Mouse (Mus musculus) CD4-positive, CD25-positive, alpha-beta regulatory T cell, adult 4 months (primary cell): ENCODE results near the gene Mrpl18. TPM values are rescaled to one million over a fixed set of nuclear protein-coding genes. Genes with fewer than 3 reads are reported as not detected.

Source experiments
- polyA plus RNA-seq, 2 experiments: library from polyadenylated mRNA; unstranded; fragments of 100-300 nt; shearing (Covaris generic); gene quantifications; one replicate each; pipeline ENCODE4 v1.2.1; 2017

The Mrpl18 gene
- polyA plus RNA-seq, 2 experiments from 2014 or later = 187 to 190 TPM

Other genes with a start within 250 kb of the Mrpl18 start
- not detected for gene Slc22a1, start 240.5 kb downstream of the Mrpl18 start, polyA plus RNA-seq
- 10 to 100 TPM; 45.2 to 46.1 TPM for gene Igf2r, start 146.7 kb downstream of the Mrpl18 start, polyA plus RNA-seq
- gene Mas1, start 48.2 kb downstream of the Mrpl18 start, polyA plus RNA-seq = under 1 TPM in 1 of 2 experiments, not detected in 1; 0.62 TPM
- not detected for gene Mrgprh, start 40.3 kb downstream of the Mrpl18 start, polyA plus RNA-seq
- 1 to 10 TPM in 1 of 2 experiments, under 1 TPM in 1; 0.55 to 1.3 TPM for gene Pnldc1, start 6.1 kb downstream of the Mrpl18 start, polyA plus RNA-seq
- 100 to 1,000 TPM; 221 to 225 TPM for gene Tcp1, start 644 bp downstream of the Mrpl18 start, polyA plus RNA-seq
- under 1 TPM in 1 of 2 experiments, not detected in 1; 0.52 TPM for gene Acat3, start 24.3 kb upstream of the Mrpl18 start, polyA plus RNA-seq
- 10 to 100 TPM; 53.6 to 68.3 TPM for gene Acat2, start 44.4 kb upstream of the Mrpl18 start, polyA plus RNA-seq
- 100 to 1,000 TPM in 1 of 2 experiments, 10 to 100 TPM in 1; 97.3 to 149 TPM for gene Wtap, start 77.8 kb upstream of the Mrpl18 start, polyA plus RNA-seq
- gene Sod2, start 90.5 kb upstream of the Mrpl18 start, polyA plus RNA-seq = 10 to 100 TPM; 50.5 to 67.6 TPM
- not detected for gene Gpr31b, start 136.0 kb upstream of the Mrpl18 start, polyA plus RNA-seq
- not detected for gene Tcp10b, start 144.8 kb upstream of the Mrpl18 start, polyA plus RNA-seq
- gene Unc93a, start 215.5 kb upstream of the Mrpl18 start, polyA plus RNA-seq = not detected